Mouse (Mus musculus) bone marrow macrophage, adult 2 months (primary cell): ENCODE data around the gene Ppef2.

Experiments
- CTCF ChIP-seq: IDR thresholded peaks from 2 replicates; pipeline ENCODE4 v1.5.1; 2012; ENCODE audit warnings: low read depth, mild to moderate bottlenecking, low read length, moderate library complexity
- POLR2A ChIP-seq: IDR thresholded peaks from 2 replicates; pipeline ENCODE4 v1.6.1; 2012; ENCODE audit warnings: mild to moderate bottlenecking, low read depth, low read length, borderline replicate concordance

DNA sequence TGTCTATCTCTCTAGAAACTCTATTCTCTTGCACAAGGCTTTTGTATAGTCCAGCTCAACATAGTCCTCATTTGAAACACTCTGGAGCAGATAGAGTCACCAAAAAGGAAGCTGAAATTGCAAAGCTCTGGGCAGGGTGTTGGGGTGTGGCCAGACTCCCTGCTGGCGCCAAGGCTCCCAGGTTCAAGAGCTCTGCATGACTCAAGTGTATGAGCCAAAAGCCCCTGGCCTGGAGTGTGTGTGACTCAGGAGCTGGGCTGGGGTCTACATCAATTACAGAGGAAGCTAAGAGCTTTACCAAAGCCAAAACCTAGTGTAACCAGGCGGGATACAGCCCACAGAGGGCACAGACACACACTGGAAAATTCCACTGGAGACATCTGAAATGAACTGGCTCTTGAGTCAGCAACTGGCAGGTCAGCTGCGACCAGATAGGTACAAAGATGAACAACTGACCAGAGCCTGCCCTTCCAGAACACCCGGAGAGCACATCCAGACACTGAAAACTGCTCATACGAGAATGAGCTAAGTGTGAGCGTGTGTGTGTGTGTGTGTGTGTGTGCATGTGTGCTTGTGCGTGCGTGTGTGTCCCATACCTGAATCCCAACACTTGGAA, 35.7 kb downstream of the Ppef2 start:
- TF ChIP-seq CTCF = no peak
- no peak for TF ChIP-seq POLR2A
